ENCODE assay signal across 8 mouse cellular contexts in the genomic region with DNA sequence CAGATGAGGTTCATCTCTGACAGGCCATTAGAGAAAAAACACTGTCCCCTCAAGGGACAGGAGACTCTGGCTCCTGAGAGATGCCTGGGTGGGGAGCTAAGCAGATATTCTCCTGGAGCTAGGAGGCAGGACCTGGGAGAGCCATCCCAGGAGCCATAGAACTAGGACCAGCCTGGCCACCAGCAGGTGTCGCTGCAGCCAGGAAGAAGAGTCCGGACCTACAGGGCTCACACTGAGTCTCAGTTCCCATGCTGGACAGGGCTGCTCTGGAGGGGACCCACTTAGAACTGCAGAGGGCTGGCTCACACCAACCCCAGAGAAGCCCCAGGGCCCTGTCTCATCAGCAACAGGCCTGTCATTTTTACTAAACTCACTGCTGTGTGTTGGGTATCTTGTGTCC.
A peak's percentile ranks its signal among the peaks of the same experiment; 100 is the strongest.
DNase-seq lines count a peak whose midpoint lies in the region; ATAC-seq lines count a peak whose summit lies in the region.

No protein-coding gene starts in this region.

- ATAC-seq in monocyte, adult 5-6 weeks (replicated peaks; ENCODE audit: insufficient number of reproducible peaks, low FRiP score, low TSS enrichment, poor library complexity, severe bottlenecking), result no peak
- peak; percentile 54; the same call in 1 of the 2 replicates for ATAC-seq in embryonic facial prominence, embryonic 12.5 days (ENCODE audit: insufficient number of reproducible peaks, insufficient read depth, low FRiP score, low TSS enrichment)

- no peak overlapping the region for H3K4me2 ChIP-seq in embryonic facial prominence, embryonic 12.5 days (replicated peaks)

- H3K4me3 ChIP-seq in embryonic facial prominence, embryonic 12.5 days, result no peak overlapping the region
- H3K4me3 ChIP-seq in heart, embryonic 10.5 days, result no peak overlapping the region

- WGBS in embryonic facial prominence, embryonic 12.5 days, result 7% methylated on average over 2 of the region's 2 CpGs
- 0% methylated on average over 2 of the region's 2 CpGs for WGBS in heart, embryonic 10.5 days

- no peak overlapping the region for H3K9ac ChIP-seq in embryonic facial prominence, embryonic 12.5 days

- peaks cover 26% of the 10 kb centered on the region for H3K4me1 ChIP-seq in embryonic facial prominence, embryonic 12.5 days
- H3K4me1 ChIP-seq in heart, embryonic 10.5 days, result peaks cover 58% of the 10 kb centered on the region

- no peaks in the 10 kb centered on the region for H3K9me3 ChIP-seq in embryonic facial prominence, embryonic 12.5 days
- no peaks in the 10 kb centered on the region for H3K9me3 ChIP-seq in heart, embryonic 10.5 days

- no peaks in the 10 kb centered on the region for H3K36me3 ChIP-seq in embryonic facial prominence, embryonic 12.5 days
- no peaks in the 10 kb centered on the region for H3K36me3 ChIP-seq in heart, embryonic 10.5 days

- peak overlapping the region; percentile 65 for H3K27ac ChIP-seq in embryonic facial prominence, embryonic 12.5 days
- peak overlapping the region; percentile 49; the same call in 1 of the 2 replicates for H3K27ac ChIP-seq in heart, embryonic 10.5 days

- DNase-seq in monocyte, adult 2 months (ENCODE audit: low read depth in 1 of 2, low spot score in 2 of 2), result peak; percentile 2 to 12
- DNase-seq in heart, embryonic 10.5 days (ENCODE audit: low spot score), result peak; percentile 92
- peak; percentile 52 to 81 for DNase-seq in kidney, adult 8-10 months
- DNase-seq in liver, result peak; percentile 68
- peak; percentile 85 for DNase-seq in naive thymus-derived CD4-positive, alpha-beta T cell, adult 2 months (ENCODE audit: low read depth)
- DNase-seq in spleen, postnatal 36 days (ENCODE audit: low spot score in 2 of 2), result peak; percentile 61

- H3K27me3 ChIP-seq in embryonic facial prominence, embryonic 12.5 days, result no peaks in the 10 kb centered on the region
- peaks cover 49% of the 10 kb centered on the region for H3K27me3 ChIP-seq in heart, embryonic 10.5 days (ENCODE audit: insufficient read depth, poor library complexity, severe bottlenecking)

Comparison
In these comparisons a context has a peak if more than half of its experiments do, and no peak if none do; other contexts are left out.
1. DNase-seq: peak in every context shown above with its lines; median percentile 92 in heart, embryonic 10.5 days; 85 in naive thymus-derived CD4-positive, alpha-beta T cell, adult 2 months; 68 in liver; 66 in kidney, adult 8-10 months; 61 in spleen, postnatal 36 days; 7 in monocyte, adult 2 months.